Mouse (Mus musculus) naive thymus-derived CD4-positive, alpha-beta T cell, adult 2 months (primary cell): ENCODE measurements around the gene Hba-a2.

Experiments
- DNase-seq: peaks from one replicate; pipeline ENCODE4 v3.0.0-alpha.2; 2011; ENCODE audit warnings: low read depth

Hba-a2 gene

GRCm38 (mm10) chr11:32320507-32321195 lies 24.4 kb downstream of the Hba-a2 start:
- no peak for DNase-seq

GRCm38 (mm10) chr11:32321196-32321565 lies 24.9 kb downstream of the Hba-a2 start:
- peak; percentile 64 for DNase-seq

GRCm38 (mm10) chr11:32324609-32325008 lies 28.3 kb downstream of the Hba-a2 start:
- peak; percentile 87 for DNase-seq

- no peak for DNase-seq
These were observed 34.8 kb downstream of the Hba-a2 start for GRCm38 (mm10) chr11:32331075-32331474.

- DNase-seq, result no peak
These were observed 35.6 kb downstream of the Hba-a2 start for GRCm38 (mm10) chr11:32331861-32332260.

GRCm38 (mm10) chr11:32333235-32333634 lies 36.9 kb downstream of the Hba-a2 start:
- no peak for DNase-seq

- no peak for DNase-seq
These were observed 40.2 kb downstream of the Hba-a2 start for GRCm38 (mm10) chr11:32336435-32336907.

- no peak for DNase-seq
These were observed 42.8 kb downstream of the Hba-a2 start for GRCm38 (mm10) chr11:32339131-32339531.

GRCm38 (mm10) chr11:32340476-32341473 lies 44.5 kb downstream of the Hba-a2 start:
- peak; percentile 47 for DNase-seq

- DNase-seq, result peak; percentile 62
These were observed 46.5 kb downstream of the Hba-a2 start for GRCm38 (mm10) chr11:32342770-32343191.

GRCm38 (mm10) chr11:32343350-32343749 lies 47.1 kb downstream of the Hba-a2 start:
- no peak for DNase-seq

GRCm38 (mm10) chr11:32345504-32346297 lies 49.4 kb downstream of the Hba-a2 start:
- no peak for DNase-seq
